Comparison of ENCODE assay signal across 9 mouse cellular contexts in genomic region chr8:113847606-113848080, GRCm38 (mm10). TPM values are rescaled to one million over a fixed set of nuclear protein-coding genes. Genes with fewer than 3 reads are reported as not detected.
DNase-seq lines count a peak whose midpoint lies in the region; ATAC-seq lines count a peak whose summit lies in the region.
"Had no signal": no experiment of that assay in that cellular context is flagged by ENCODE, and none has a peak within 500 bp of the region (broad histone marks: within the 10 kb centered on the region; RNA-seq: fewer than 3 reads in every experiment).

No protein-coding gene starts in this region.

- no peak for ATAC-seq in heart, embryonic 16.5 days (replicated peaks; ENCODE audit: extremely low read depth, insufficient read depth, low FRiP score)
- ATAC-seq in midbrain, embryonic 14.5 days (ENCODE audit: low FRiP score, low TSS enrichment), result no peak

- peak overlapping the region; percentile 67; the same call in 1 of the 2 replicates for H3K4me2 ChIP-seq in heart, embryonic 16.5 days (ENCODE audit: low read depth, low read length)
- peak overlapping the region; percentile 98 for H3K4me2 ChIP-seq in midbrain, embryonic 14.5 days (ENCODE audit: low read length)

- peak overlapping the region; percentile 48 for H3K4me3 ChIP-seq in heart, embryonic 16.5 days (ENCODE audit: low read length)
- peak overlapping the region; percentile 74 for H3K4me3 ChIP-seq in hindbrain, embryonic 10.5 days
- peak overlapping the region; percentile 65 for H3K4me3 ChIP-seq in midbrain, embryonic 14.5 days (replicated peaks; ENCODE audit: low read depth, low read length)

- H3K36me3 ChIP-seq in heart, embryonic 16.5 days (ENCODE audit: control insufficient read depth, insufficient read depth), result no peaks in the 10 kb centered on the region
- no peaks in the 10 kb centered on the region for H3K36me3 ChIP-seq in hindbrain, embryonic 10.5 days
- H3K36me3 ChIP-seq in midbrain, embryonic 14.5 days (ENCODE audit: control insufficient read depth, insufficient read depth, low read length), result no peaks in the 10 kb centered on the region

- 22% methylated on average over 12 of the region's 12 CpGs for WGBS in heart, embryonic 16.5 days
- WGBS in hindbrain, embryonic 10.5 days, result 21% methylated on average over 12 of the region's 12 CpGs
- WGBS in midbrain, embryonic 14.5 days, result 23% methylated on average over 12 of the region's 12 CpGs

- no peaks in the 10 kb centered on the region for H3K9me3 ChIP-seq in heart, embryonic 16.5 days (replicated peaks; ENCODE audit: control insufficient read depth, low read length)
- H3K9me3 ChIP-seq in hindbrain, embryonic 10.5 days, result no peaks in the 10 kb centered on the region; the same call in 1 of the 2 replicates
- 0 out of 2 replicates have a peak, but pooled peaks cover 2% of the 10 kb centered on the region for H3K9me3 ChIP-seq in midbrain, embryonic 14.5 days (ENCODE audit: control insufficient read depth, low read length)

- intact Hi-C loops in heart, postnatal 10 days (cut with DNase I), result no loop called here

- H3K9ac ChIP-seq in heart, embryonic 16.5 days (ENCODE audit: low read length), result no peak overlapping the region; the same call in 1 of the 2 replicates
- peak overlapping the region; percentile 74 for H3K9ac ChIP-seq in midbrain, embryonic 14.5 days (replicated peaks; ENCODE audit: low read length)

- H3K27me3 ChIP-seq in heart, embryonic 16.5 days (ENCODE audit: control insufficient read depth, insufficient read depth, low read length), result peaks cover 45% of the 10 kb centered on the region
- H3K27me3 ChIP-seq in hindbrain, embryonic 10.5 days (ENCODE audit: insufficient read depth, poor library complexity, severe bottlenecking), result peaks cover 54% of the 10 kb centered on the region
- H3K27me3 ChIP-seq in midbrain, embryonic 14.5 days (ENCODE audit: control insufficient read depth, insufficient read depth, low read length), result peaks cover 15% of the 10 kb centered on the region; the same call in 1 of the 2 replicates

- no peak overlapping the region for H3K27ac ChIP-seq in heart, embryonic 16.5 days (ENCODE audit: low read length)
- peak overlapping the region; percentile 82; the same call in 1 of the 2 replicates for H3K27ac ChIP-seq in hindbrain, embryonic 10.5 days
- H3K27ac ChIP-seq in midbrain, embryonic 14.5 days (replicated peaks; ENCODE audit: low read depth, low read length), result peak overlapping the region; percentile 83

- DNase-seq in heart, postnatal 10 days, result no peak
- peak; percentile 61 to 64 for DNase-seq in cerebellum, postnatal 14 days
- no peak for DNase-seq in hindbrain, embryonic 10.5 days (ENCODE audit: low spot score)
- peak; percentile 55 for DNase-seq in midbrain, embryonic 14.5 days
- DNase-seq in adrenal gland, postnatal 10 days, result no peak
- DNase-seq in layer of hippocampus, adult 11-12 months (ENCODE audit: low spot score), result no peak
- no peak for DNase-seq in gastrocnemius, adult 18-20 months (ENCODE audit: low spot score)

- H3K4me1 ChIP-seq in heart, embryonic 16.5 days (ENCODE audit: control insufficient read depth, insufficient read depth, low read length), result 0 out of 2 replicates have a peak, but pooled peaks cover 2% of the 10 kb centered on the region
- peaks cover 19% of the 10 kb centered on the region for H3K4me1 ChIP-seq in hindbrain, embryonic 10.5 days (replicated peaks)
- H3K4me1 ChIP-seq in midbrain, embryonic 14.5 days (ENCODE audit: control insufficient read depth, insufficient read depth, low read length), result peaks cover 5% of the 10 kb centered on the region; the same call in 1 of the 2 replicates

RNA-seq across cellular contexts. Expression of gene Adamts18, which starts 0.9 kb away (rescaled TPM):
- polyA plus RNA-seq in heart, embryonic 16.5 days (2015; fragmentation: Nextera tagmentation; extraction: Ambion mirVana), result 0.79 and 1.2 TPM in 2 replicates
- under 1 TPM in 1 of 2 experiments, not detected in 1; 0.10 TPM for total RNA-seq in heart, postnatal 10 days (2021)
- polyA plus RNA-seq in hindbrain, embryonic 10.5 days (2016; fragmentation: Nextera tagmentation; extraction: Ambion mirVana), result 0.73 and 1.0 TPM in 2 replicates
- 2.6 and 3.0 TPM in 2 replicates for polyA plus RNA-seq in midbrain, embryonic 14.5 days (2014; fragmentation: Nextera tagmentation; extraction: Ambion mirVana)
- under 1 TPM; 0.51 to 0.66 TPM for total RNA-seq in adrenal gland, postnatal 10 days (2021)
- total RNA-seq in gastrocnemius, adult 18-20 months (2021), result not detected
- total RNA-seq: MEL had no signal

Comparison
In these comparisons a context has a peak if more than half of its experiments do, and no peak if none do; other contexts are left out.
1. DNase-seq: peak in cerebellum, postnatal 14 days (2 of 2) and midbrain, embryonic 14.5 days (single experiment); none in heart, postnatal 10 days (0 of 2), hindbrain, embryonic 10.5 days (single experiment), adrenal gland, postnatal 10 days (single experiment), layer of hippocampus, adult 11-12 months (single experiment) and gastrocnemius, adult 18-20 months (single experiment).
2. Peak in every context shown above with its lines, with median percentiles within 50 percentile points of each other: H3K4me3 ChIP-seq.